Mouse (Mus musculus) megakaryocyte, embryonic 14.5 days (primary cell): ENCODE data around the gene Rbm6. TPM values are rescaled to one million over a fixed set of nuclear protein-coding genes. Genes with fewer than 3 reads are reported as not detected.

Experiments
- H3K27me3 ChIP-seq: replicated peaks from 2 replicates; pipeline ENCODE3; 2012; ENCODE audit warnings: inconsistent platforms
- H3K36me3 ChIP-seq: replicated peaks from 2 replicates; pipeline ENCODE3; 2012; ENCODE audit warnings: low read length, inconsistent platforms, mixed read lengths
- H3K4me1 ChIP-seq: 2 replicates; pipeline ENCODE4 v1.6.1; 2012; ENCODE audit warnings: inconsistent platforms
- H3K4me3 ChIP-seq: replicated peaks from 2 replicates; pipeline ENCODE3; 2012; ENCODE audit warnings: moderate library complexity, mild to moderate bottlenecking, inconsistent platforms
- H3K9me3 ChIP-seq: 2 replicates; pipeline ENCODE4 v1.6.1; 2012; ENCODE audit warnings: inconsistent platforms
- FLI1 ChIP-seq: IDR thresholded peaks from 2 replicates; pipeline ENCODE4 v1.6.1; 2012; ENCODE audit warnings: low read length, inconsistent platforms, mixed read lengths
- GATA1 ChIP-seq: IDR thresholded peaks from 3 replicates; pipeline ENCODE4 v1.6.1; 2012; ENCODE audit warnings: mixed read lengths, low read length, inconsistent platforms, borderline replicate concordance
- polyA plus RNA-seq: library from polyadenylated mRNA; stranded (reverse); fragments of >175 nt; gene quantifications from 2 replicates; pipeline ENCODE4 v1.2.3, GENCODE M21; 2012; ENCODE audit warnings: low replicate concordance; ENCODE audit not compliant: insufficient read depth

Gene Rbm6
- polyA plus RNA-seq: 12.7 and 14.7 TPM in 2 replicates

GRCm38 (mm10) chr9:107873137-107873536 is at the start of gene Rbm6:
Gene Rbm6 (minus strand): TSS chr9:107873237.
- Histone ChIP-seq H3K27me3 (no peaks in the 10 kb centered on the region), H3K36me3 (peaks cover 1% of the 10 kb centered on the region), H3K4me1 (peaks cover 27% of the 10 kb centered on the region), H3K9me3 (peaks cover 4% of the 10 kb centered on the region; the same call in 1 of the 2 replicates), H3K4me3 (peak within 1 kb of the TSS; percentile 95)
- TF ChIP-seq GATA1 (no peak), FLI1 (no peak)

GRCm38 (mm10) chr9:107919441-107919840 is 46.4 kb upstream of the Rbm6 start:
- H3K27me3 ChIP-seq: peaks cover 76% of the 10 kb centered on the region
- peaks cover 22% of the 10 kb centered on the region for H3K4me1 ChIP-seq
- H3K4me3 ChIP-seq: no peak overlapping the region
- no peaks in the 10 kb centered on the region for H3K36me3 ChIP-seq
- H3K9me3 ChIP-seq: no peaks in the 10 kb centered on the region
- TF ChIP-seq FLI1 (no peak), GATA1 (no peak)

GRCm38 (mm10) chr9:107918884-107919283 is 45.8 kb upstream of the Rbm6 start:
- Histone ChIP-seq H3K4me1 (peaks cover 21% of the 10 kb centered on the region), H3K4me3 (no peak overlapping the region), H3K36me3 (no peaks in the 10 kb centered on the region), H3K9me3 (no peaks in the 10 kb centered on the region), H3K27me3 (peaks cover 76% of the 10 kb centered on the region)
- TF ChIP-seq GATA1 (no peak), FLI1 (no peak)

- Histone ChIP-seq H3K4me1 (peaks cover 15% of the 10 kb centered on the region), H3K4me3 (no peak overlapping the region), H3K9me3 (no peaks in the 10 kb centered on the region), H3K36me3 (no peaks in the 10 kb centered on the region), H3K27me3 (peaks cover 76% of the 10 kb centered on the region)
- TF ChIP-seq GATA1 (no peak), FLI1 (no peak)
Observed at GRCm38 (mm10) chr9:107917895-107918608, 45.0 kb upstream of the Rbm6 start.

- peak overlapping the region; percentile 10 for H3K4me3 ChIP-seq
- no peaks in the 10 kb centered on the region for H3K9me3 ChIP-seq
- peaks cover 21% of the 10 kb centered on the region for H3K4me1 ChIP-seq
- no peak for TF ChIP-seq FLI1
- TF ChIP-seq GATA1: no peak
- H3K27me3 ChIP-seq: peaks cover 89% of the 10 kb centered on the region
- H3K36me3 ChIP-seq: no peaks in the 10 kb centered on the region
Observed at GRCm38 (mm10) chr9:107914764-107915420, 41.9 kb upstream of the Rbm6 start.

GRCm38 (mm10) chr9:107910025-107910769 is 37.2 kb upstream of the Rbm6 start:
- Histone ChIP-seq H3K27me3 (peaks cover 69% of the 10 kb centered on the region), H3K4me3 (no peak overlapping the region), H3K4me1 (peaks cover 47% of the 10 kb centered on the region), H3K9me3 (no peaks in the 10 kb centered on the region), H3K36me3 (no peaks in the 10 kb centered on the region)
- no peak for TF ChIP-seq GATA1
- TF ChIP-seq FLI1: no peak

- H3K4me3 ChIP-seq: no peak overlapping the region
Observed at GRCm38 (mm10) chr9:107908410-107909158, 35.5 kb upstream of the Rbm6 start.

GRCm38 (mm10) chr9:107907801-107908120 is 34.7 kb upstream of the Rbm6 start:
- TF ChIP-seq GATA1 (no peak), FLI1 (no peak)
- Histone ChIP-seq H3K4me3 (no peak overlapping the region), H3K4me1 (peaks cover 39% of the 10 kb centered on the region), H3K36me3 (peaks cover 8% of the 10 kb centered on the region), H3K27me3 (peaks cover 47% of the 10 kb centered on the region), H3K9me3 (no peaks in the 10 kb centered on the region)

More at GRCm38 (mm10) chr9:107908410-107909158, 35.5 kb upstream of the Rbm6 start:
- no peak for TF ChIP-seq FLI1
- no peak for TF ChIP-seq GATA1
- H3K36me3 ChIP-seq: peaks cover 2% of the 10 kb centered on the region
- H3K4me1 ChIP-seq: peaks cover 44% of the 10 kb centered on the region
- H3K9me3 ChIP-seq: no peaks in the 10 kb centered on the region
- peaks cover 56% of the 10 kb centered on the region for H3K27me3 ChIP-seq

GRCm38 (mm10) chr9:107906967-107907800 is 34.1 kb upstream of the Rbm6 start:
- Histone ChIP-seq H3K27me3 (peaks cover 42% of the 10 kb centered on the region), H3K4me3 (peak overlapping the region; percentile 75)

More at GRCm38 (mm10) chr9:107906967-107907800, 34.1 kb upstream of the Rbm6 start:
- Histone ChIP-seq H3K9me3 (no peaks in the 10 kb centered on the region), H3K4me1 (peaks cover 34% of the 10 kb centered on the region), H3K36me3 (peaks cover 14% of the 10 kb centered on the region)
- TF ChIP-seq FLI1 (no peak), GATA1 (no peak)
